Mouse (Mus musculus) megakaryocyte, embryonic 14.5 days (primary cell): ENCODE results near the gene Dnajb13.

Experiments used
- FLI1 ChIP-seq: IDR thresholded peaks from 2 replicates; pipeline ENCODE4 v1.6.1; 2012; ENCODE audit warnings: low read length, inconsistent platforms, mixed read lengths
- GATA1 ChIP-seq: IDR thresholded peaks from 3 replicates; pipeline ENCODE4 v1.6.1; 2012; ENCODE audit warnings: mixed read lengths, low read length, inconsistent platforms, borderline replicate concordance

- TF ChIP-seq GATA1 (no peak), FLI1 (no peak)
These were observed 51.6 kb downstream of the Dnajb13 start for GRCm38 (mm10) chr7:100463194-100463593.
